Mouse (Mus musculus) heart, adult 2 months (tissue): ENCODE measurements around the gene Mypn.

ENCODE experiments used
- CTCF ChIP-seq: fragments of 200-600 bp; IDR thresholded peaks from 2 replicates; pipeline ENCODE4 v1.8.1; 2022; ENCODE audit warnings: antibody characterized with exemption, mild to moderate bottlenecking, moderate library complexity
- POLR2A ChIP-seq: fragments of 200-500 bp; IDR thresholded peaks from 2 replicates; pipeline ENCODE4 v1.6.1; 2011; ENCODE audit warnings: mild to moderate bottlenecking, low read depth, low read length, control low read depth; ENCODE audit not compliant: insufficient read depth

DNA sequence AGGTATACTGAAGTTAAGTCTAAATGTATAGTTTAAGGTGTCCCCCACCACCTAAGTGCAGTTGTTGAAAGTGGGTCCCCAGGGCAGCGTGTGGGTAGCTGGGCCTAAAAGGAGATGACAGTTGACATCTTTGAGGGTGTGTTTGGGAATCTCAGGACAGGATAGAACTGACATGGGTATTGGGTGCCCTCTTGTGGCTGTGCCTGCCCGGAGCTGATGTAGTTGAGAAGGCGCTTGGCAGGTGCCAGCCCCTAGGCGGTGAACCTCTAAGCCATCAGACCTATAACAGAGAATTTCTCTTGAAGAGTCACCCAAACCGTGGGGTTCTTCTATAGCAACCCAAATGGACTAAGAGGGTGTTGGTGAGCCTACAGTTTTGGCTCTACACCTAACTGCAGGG, 137.8 kb downstream of the Mypn start:
- TF ChIP-seq CTCF (peak; percentile 96), POLR2A (0 out of 2 replicates have a peak, but pooled peaks have one; percentile 17)
